Mouse (Mus musculus): ENCODE data around the gene Izumo1r. TPM values are rescaled to one million over a fixed set of nuclear protein-coding genes. Genes with fewer than 3 reads are reported as not detected.

The Izumo1r gene
- polyA plus RNA-seq, 1 experiment, result not detected

GRCm38 (mm10) chr9:14903006-14903405 lies 743 bp downstream of the Izumo1r start:
- TF ChIP-seq USF1 (IDR thresholded peaks at IDR 0.05; ENCODE audit: low read depth) (no peak), MYOG (IDR thresholded peaks at IDR 0.05; ENCODE audit: control insufficient read depth in 1 of 3, insufficient read depth in 1 of 3, insufficient read length in 2 of 3, low read depth in 2 of 3) (no peak), CEBPB (IDR thresholded peaks at IDR 0.05; ENCODE audit: insufficient read depth, poor library complexity, severe bottlenecking) (no peak), E2F4 (IDR thresholded peaks at IDR 0.05; ENCODE audit: insufficient read depth) (no peak), REST (IDR thresholded peaks at IDR 0.05; ENCODE audit: insufficient read depth, insufficient read length) (no peak), MAX (IDR thresholded peaks at IDR 0.05; ENCODE audit: low read depth) (no peak), TCF12 (IDR thresholded peaks at IDR 0.05; ENCODE audit: insufficient read depth, poor library complexity, severe bottlenecking) (no peak), POLR2AphosphoS2 (IDR thresholded peaks at IDR 0.05; ENCODE audit: insufficient read length, low read depth) (no peak), TCF3 (IDR thresholded peaks at IDR 0.05; ENCODE audit: insufficient read length, low read depth) (no peak)
- no peaks in the 10 kb centered on the region for H3K36me3 ChIP-seq (ENCODE audit: control insufficient read depth, insufficient read depth)
- peaks cover 19% of the 10 kb centered on the region for H3K27me3 ChIP-seq (ENCODE audit: control insufficient read depth, insufficient read depth, insufficient read length)
- no peaks in the 10 kb centered on the region for H3K79me2 ChIP-seq (ENCODE audit: control insufficient read depth, insufficient read depth)
- H3K4me3 ChIP-seq, result no peak overlapping the region
- no peak overlapping the region for H3K4me2 ChIP-seq (ENCODE audit: low read depth)
- H3ac ChIP-seq (ENCODE audit: control insufficient read depth, insufficient read length), result no peak overlapping the region

GRCm38 (mm10) chr9:14902416-14902815 lies 1.3 kb downstream of the Izumo1r start:
- TF ChIP-seq CEBPB (IDR thresholded peaks at IDR 0.05; ENCODE audit: insufficient read depth, poor library complexity, severe bottlenecking) (no peak), POLR2A (IDR thresholded peaks at IDR 0.05; ENCODE audit: insufficient read length, low read depth) (no peak), REST (IDR thresholded peaks at IDR 0.05; ENCODE audit: insufficient read depth, insufficient read length) (no peak), POLR2AphosphoS2 (IDR thresholded peaks at IDR 0.05; ENCODE audit: insufficient read length, low read depth) (no peak), USF1 (IDR thresholded peaks at IDR 0.05; ENCODE audit: low read depth) (no peak), TCF3 (IDR thresholded peaks at IDR 0.05; ENCODE audit: insufficient read length, low read depth) (no peak), MAX (IDR thresholded peaks at IDR 0.05; ENCODE audit: low read depth) (no peak), SRF (IDR thresholded peaks at IDR 0.05; ENCODE audit: control insufficient read depth, insufficient read length, low read depth) (no peak), E2F4 (IDR thresholded peaks at IDR 0.05; ENCODE audit: insufficient read depth) (no peak), MYOD1 (IDR thresholded peaks at IDR 0.05; ENCODE audit: control insufficient read depth in 1 of 3, insufficient read length in 2 of 3, low read depth in 2 of 3) (no peak), TCF12 (IDR thresholded peaks at IDR 0.05; ENCODE audit: insufficient read depth, poor library complexity, severe bottlenecking) (no peak), MYOG (IDR thresholded peaks at IDR 0.05; ENCODE audit: control insufficient read depth in 1 of 3, insufficient read depth in 1 of 3, insufficient read length in 2 of 3, low read depth in 2 of 3) (no peak)
- Histone ChIP-seq H3ac (ENCODE audit: control insufficient read depth, insufficient read length) (no peak overlapping the region), H3K27me3 (ENCODE audit: control insufficient read depth, insufficient read depth, insufficient read length) (peaks cover 15% of the 10 kb centered on the region), H3K4me2 (ENCODE audit: low read depth) (no peak overlapping the region), H3K4me3 (no peak overlapping the region), H3K36me3 (ENCODE audit: control insufficient read depth, insufficient read depth) (no peaks in the 10 kb centered on the region), H3K79me2 (ENCODE audit: control insufficient read depth, insufficient read depth) (no peaks in the 10 kb centered on the region)

GRCm38 (mm10) chr9:14901757-14902156 lies 2.0 kb downstream of the Izumo1r start:
- H3K36me3 ChIP-seq (ENCODE audit: control insufficient read depth, insufficient read depth), result no peaks in the 10 kb centered on the region
- no peak overlapping the region for H3K4me2 ChIP-seq (ENCODE audit: low read depth)
- H3ac ChIP-seq (ENCODE audit: control insufficient read depth, insufficient read length), result no peak overlapping the region
- H3K27me3 ChIP-seq (ENCODE audit: control insufficient read depth, insufficient read depth, insufficient read length), result peaks cover 15% of the 10 kb centered on the region
- TF ChIP-seq MYOG (IDR thresholded peaks at IDR 0.05; ENCODE audit: control insufficient read depth in 1 of 3, insufficient read depth in 1 of 3, insufficient read length in 2 of 3, low read depth in 2 of 3) (no peak), TCF12 (IDR thresholded peaks at IDR 0.05; ENCODE audit: insufficient read depth, poor library complexity, severe bottlenecking) (no peak), MYOD1 (IDR thresholded peaks at IDR 0.05; ENCODE audit: control insufficient read depth in 1 of 3, insufficient read length in 2 of 3, low read depth in 2 of 3) (no peak), E2F4 (IDR thresholded peaks at IDR 0.05; ENCODE audit: insufficient read depth) (no peak), CEBPB (IDR thresholded peaks at IDR 0.05; ENCODE audit: insufficient read depth, poor library complexity, severe bottlenecking) (no peak), USF1 (IDR thresholded peaks at IDR 0.05; ENCODE audit: low read depth) (no peak), TCF3 (IDR thresholded peaks at IDR 0.05; ENCODE audit: insufficient read length, low read depth) (no peak), SRF (IDR thresholded peaks at IDR 0.05; ENCODE audit: control insufficient read depth, insufficient read length, low read depth) (no peak), REST (IDR thresholded peaks at IDR 0.05; ENCODE audit: insufficient read depth, insufficient read length) (no peak), MAX (IDR thresholded peaks at IDR 0.05; ENCODE audit: low read depth) (no peak), POLR2A (IDR thresholded peaks at IDR 0.05; ENCODE audit: insufficient read length, low read depth) (no peak), POLR2AphosphoS2 (IDR thresholded peaks at IDR 0.05; ENCODE audit: insufficient read length, low read depth) (no peak)
- no peak overlapping the region for H3K4me3 ChIP-seq
- no peaks in the 10 kb centered on the region for H3K79me2 ChIP-seq (ENCODE audit: control insufficient read depth, insufficient read depth)

GRCm38 (mm10) chr9:14897102-14897501 lies 6.6 kb downstream of the Izumo1r start:
- H3K79me2 ChIP-seq (ENCODE audit: control insufficient read depth, insufficient read depth), result no peaks in the 10 kb centered on the region
- no peak overlapping the region for H3ac ChIP-seq (ENCODE audit: control insufficient read depth, insufficient read length)
- no peaks in the 10 kb centered on the region for H3K27me3 ChIP-seq (ENCODE audit: control insufficient read depth, insufficient read depth, insufficient read length)
- no peak overlapping the region for H3K4me2 ChIP-seq (ENCODE audit: low read depth)
- no peak overlapping the region for H3K4me3 ChIP-seq
- TF ChIP-seq MYOD1 (IDR thresholded peaks at IDR 0.05; ENCODE audit: control insufficient read depth in 1 of 3, insufficient read length in 2 of 3, low read depth in 2 of 3) (no peak), USF1 (IDR thresholded peaks at IDR 0.05; ENCODE audit: low read depth) (no peak), REST (IDR thresholded peaks at IDR 0.05; ENCODE audit: insufficient read depth, insufficient read length) (no peak), MAX (IDR thresholded peaks at IDR 0.05; ENCODE audit: low read depth) (no peak), E2F4 (IDR thresholded peaks at IDR 0.05; ENCODE audit: insufficient read depth) (no peak), POLR2A (IDR thresholded peaks at IDR 0.05; ENCODE audit: insufficient read length, low read depth) (no peak), TCF12 (IDR thresholded peaks at IDR 0.05; ENCODE audit: insufficient read depth, poor library complexity, severe bottlenecking) (no peak), SRF (IDR thresholded peaks at IDR 0.05; ENCODE audit: control insufficient read depth, insufficient read length, low read depth) (no peak), POLR2AphosphoS2 (IDR thresholded peaks at IDR 0.05; ENCODE audit: insufficient read length, low read depth) (no peak), CEBPB (IDR thresholded peaks at IDR 0.05; ENCODE audit: insufficient read depth, poor library complexity, severe bottlenecking) (no peak), MYOG (IDR thresholded peaks at IDR 0.05; ENCODE audit: control insufficient read depth in 1 of 3, insufficient read depth in 1 of 3, insufficient read length in 2 of 3, low read depth in 2 of 3) (no peak), TCF3 (IDR thresholded peaks at IDR 0.05; ENCODE audit: insufficient read length, low read depth) (no peak)
- H3K36me3 ChIP-seq (ENCODE audit: control insufficient read depth, insufficient read depth), result no peaks in the 10 kb centered on the region

Measured in myocyte (in vitro differentiated cells).